Mouse (Mus musculus): ENCODE measurements around the gene Gm13124. TPM values are rescaled to one million over a fixed set of nuclear protein-coding genes. Genes with fewer than 3 reads are reported as not detected.
A peak's percentile ranks its signal among the peaks of the same experiment; 100 is the strongest.
"Not testable (repeated sequence)": the region's sequence is repeated elsewhere in the genome, so short reads cannot be mapped to it uniquely, and the experiment has no call there.

Gene Gm13124
- polyA plus RNA-seq, 1 experiment from 2014 or later, result not detected

GRCm38 (mm10) chr4:144559792-144560191, 5.1 kb downstream of the Gm13124 start:
- H3K9ac ChIP-seq (ENCODE audit: low read depth, low read length), result no peak overlapping the region
- no peak for ATAC-seq

DNA sequence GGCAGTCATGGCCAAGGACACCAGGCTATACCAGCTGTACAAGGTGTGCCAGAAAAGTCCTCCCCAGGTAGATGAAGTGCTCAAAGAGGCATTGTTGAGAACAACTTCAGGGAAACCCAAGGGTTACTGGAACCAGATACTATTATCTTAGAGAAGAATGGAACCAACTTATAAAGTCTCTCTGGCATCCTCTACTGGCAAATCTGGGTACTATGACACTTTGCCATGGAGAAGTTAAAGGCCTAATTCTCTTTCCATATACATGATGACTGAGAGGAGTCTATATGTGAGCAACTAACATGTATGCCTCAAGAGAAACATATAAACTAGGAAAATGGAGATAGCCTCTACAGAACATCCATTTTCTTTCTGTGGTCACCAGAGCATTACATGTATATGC, 13.8 kb downstream of the Gm13124 start:
- Histone ChIP-seq H3K4me3 (ENCODE audit: low read depth, low read length) (no peak overlapping the region), H3K27me3 (replicated peaks; ENCODE audit: control insufficient read depth, insufficient read depth, low read length) (no peaks in the 10 kb centered on the region), H3K27ac (ENCODE audit: low read depth, low read length) (no peak overlapping the region), H3K9ac (ENCODE audit: low read depth, low read length) (no peak overlapping the region), H3K36me3 (ENCODE audit: control insufficient read depth, insufficient read depth) (no peaks in the 10 kb centered on the region), H3K4me2 (replicated peaks; ENCODE audit: low read depth) (no peak overlapping the region), H3K9me3 (ENCODE audit: control insufficient read depth) (no peaks in the 10 kb centered on the region), H3K4me1 (replicated peaks; ENCODE audit: control insufficient read depth, insufficient read depth, low read length) (no peaks in the 10 kb centered on the region)
- TF ChIP-seq CTCF (IDR thresholded peaks at IDR 0.05; ENCODE audit: low read depth), result no peak
- no peak for ATAC-seq

More at GRCm38 (mm10) chr4:144559792-144560191, 5.1 kb downstream of the Gm13124 start:
- no peaks in the 10 kb centered on the region for H3K27me3 ChIP-seq (replicated peaks; ENCODE audit: control insufficient read depth, insufficient read depth, low read length)
- no peak overlapping the region for H3K27ac ChIP-seq (ENCODE audit: low read depth, low read length)
- no peak overlapping the region for H3K4me2 ChIP-seq (replicated peaks; ENCODE audit: low read depth)
- no peaks in the 10 kb centered on the region for H3K4me1 ChIP-seq (replicated peaks; ENCODE audit: control insufficient read depth, insufficient read depth, low read length)
- TF ChIP-seq CTCF (IDR thresholded peaks at IDR 0.05; ENCODE audit: low read depth), result peak; percentile 54
- no peaks in the 10 kb centered on the region for H3K36me3 ChIP-seq (ENCODE audit: control insufficient read depth, insufficient read depth)
- H3K4me3 ChIP-seq (ENCODE audit: low read depth, low read length), result no peak overlapping the region
- H3K9me3 ChIP-seq (ENCODE audit: control insufficient read depth), result no peaks in the 10 kb centered on the region

DNA sequence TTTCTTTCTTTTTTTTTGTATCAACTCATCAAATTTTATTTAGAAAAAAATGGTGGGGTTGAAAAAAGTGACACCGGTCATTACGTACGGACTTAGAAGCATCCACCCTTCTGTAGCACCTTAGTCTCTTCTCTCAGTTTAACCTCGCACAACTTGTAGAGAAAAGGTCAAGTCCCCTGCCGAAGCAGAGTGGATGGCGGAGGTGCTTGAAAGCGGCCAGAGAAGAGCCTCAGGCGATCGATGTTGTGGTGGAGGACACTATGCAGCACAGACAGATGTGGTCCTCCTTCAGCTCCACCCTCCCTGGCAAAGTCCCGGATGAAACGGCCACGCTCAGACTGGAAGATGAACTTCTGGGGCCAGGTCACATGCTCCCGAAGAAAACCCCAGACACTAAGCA, 19.6 kb downstream of the Gm13124 start:
- H3K27ac ChIP-seq (ENCODE audit: low read depth, low read length); H3K9ac ChIP-seq (ENCODE audit: low read depth, low read length); H3K4me3 ChIP-seq (ENCODE audit: low read depth, low read length); H3K4me1 ChIP-seq (replicated peaks; ENCODE audit: control insufficient read depth, insufficient read depth, low read length); H3K9me3 ChIP-seq (ENCODE audit: control insufficient read depth); H3K36me3 ChIP-seq (ENCODE audit: control insufficient read depth, insufficient read depth); ATAC-seq; H3K27me3 ChIP-seq (replicated peaks; ENCODE audit: control insufficient read depth, insufficient read depth, low read length); H3K4me2 ChIP-seq (replicated peaks; ENCODE audit: low read depth): not testable (repeated sequence)
- 94% methylated on average over 13 of the region's 13 CpGs for WGBS

GRCm38 (mm10) chr4:144544689-144545088, 20.2 kb downstream of the Gm13124 start:
- no peaks in the 10 kb centered on the region for H3K4me1 ChIP-seq (replicated peaks; ENCODE audit: control insufficient read depth, insufficient read depth, low read length)
- no peak overlapping the region for H3K4me2 ChIP-seq (replicated peaks; ENCODE audit: low read depth)
- H3K4me3 ChIP-seq (ENCODE audit: low read depth, low read length), result no peak overlapping the region
- no peaks in the 10 kb centered on the region for H3K27me3 ChIP-seq (replicated peaks; ENCODE audit: control insufficient read depth, insufficient read depth, low read length)
- TF ChIP-seq CTCF (IDR thresholded peaks at IDR 0.05; ENCODE audit: low read depth), result no peak
- WGBS, result 70% methylated on average over 1 of the region's 1 CpGs
- H3K36me3 ChIP-seq (ENCODE audit: control insufficient read depth, insufficient read depth), result no peaks in the 10 kb centered on the region
- no peak overlapping the region for H3K27ac ChIP-seq (ENCODE audit: low read depth, low read length)
- H3K9ac ChIP-seq (ENCODE audit: low read depth, low read length), result no peak overlapping the region
- ATAC-seq, result no peak
- no peaks in the 10 kb centered on the region for H3K9me3 ChIP-seq (ENCODE audit: control insufficient read depth)

- no peak within 1 kb of the TSS for H3K4me2 ChIP-seq (replicated peaks; ENCODE audit: low read depth)
- H3K36me3 ChIP-seq (ENCODE audit: control insufficient read depth, insufficient read depth), result no peaks in the 10 kb centered on the region
- no peak for TF ChIP-seq CTCF (IDR thresholded peaks at IDR 0.05; ENCODE audit: low read depth)
- H3K9me3 ChIP-seq (ENCODE audit: control insufficient read depth), result no peaks in the 10 kb centered on the region
- 74% methylated on average over 5 of the region's 5 CpGs for WGBS
- H3K27me3 ChIP-seq (replicated peaks; ENCODE audit: control insufficient read depth, insufficient read depth, low read length), result no peaks in the 10 kb centered on the region
- no peak for ATAC-seq
- no peak within 1 kb of the TSS for H3K27ac ChIP-seq (ENCODE audit: low read depth, low read length)
- no peak within 1 kb of the TSS for H3K9ac ChIP-seq (ENCODE audit: low read depth, low read length)
- H3K4me3 ChIP-seq (ENCODE audit: low read depth, low read length), result no peak within 1 kb of the TSS
- no peaks in the 10 kb centered on the region for H3K4me1 ChIP-seq (replicated peaks; ENCODE audit: control insufficient read depth, insufficient read depth, low read length)
Observed at GRCm38 (mm10) chr4:144519522-144519921, 45.4 kb downstream of the Gm13124 start, which contains the start of gene 9430007A20Rik. TSS of gene 9430007A20Rik (plus strand) at chr4:144519822.

DNA sequence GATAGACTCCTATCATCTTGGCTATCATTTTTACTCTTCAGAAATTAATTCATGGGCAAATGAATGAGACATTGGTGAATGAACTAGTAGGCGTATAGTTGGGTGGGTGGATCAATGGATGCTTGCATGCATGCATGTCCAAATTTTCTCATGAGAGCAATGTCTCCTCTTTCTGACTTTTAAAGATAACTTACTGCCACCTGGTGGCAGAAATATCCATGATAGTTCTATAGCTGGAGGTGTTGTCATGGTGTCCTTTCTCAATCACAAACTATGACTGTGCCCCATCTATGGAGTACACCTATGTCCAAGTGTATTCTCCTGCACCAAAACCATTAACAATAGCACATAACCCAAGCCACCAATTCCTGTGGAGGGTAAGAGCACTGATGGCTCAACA, 58.4 kb downstream of the Gm13124 start:
- TF ChIP-seq CTCF (IDR thresholded peaks at IDR 0.05; ENCODE audit: low read depth), result no peak

More for the DNA sequence above, 58.4 kb downstream of the Gm13124 start:
- Histone ChIP-seq H3K27ac (ENCODE audit: low read depth, low read length) (no peak overlapping the region), H3K4me2 (replicated peaks; ENCODE audit: low read depth) (no peak overlapping the region), H3K9ac (ENCODE audit: low read depth, low read length) (no peak overlapping the region), H3K36me3 (ENCODE audit: control insufficient read depth, insufficient read depth) (no peaks in the 10 kb centered on the region), H3K27me3 (replicated peaks; ENCODE audit: control insufficient read depth, insufficient read depth, low read length) (no peaks in the 10 kb centered on the region), H3K4me3 (ENCODE audit: low read depth, low read length) (no peak overlapping the region), H3K9me3 (ENCODE audit: control insufficient read depth) (0 out of 2 replicates have a peak, but pooled peaks cover 3% of the 10 kb centered on the region), H3K4me1 (replicated peaks; ENCODE audit: control insufficient read depth, insufficient read depth, low read length) (no peaks in the 10 kb centered on the region)
- ATAC-seq, result no peak
- 74% methylated on average over 1 of the region's 1 CpGs for WGBS

Other genes starting within 250 kb of the Gm13124 start
- gene Gm13128, start 234.9 kb downstream of the Gm13124 start, polyA plus RNA-seq (2015; fragmentation: Nextera tagmentation; extraction: Ambion mirVana), result not detected in 2 replicates
- not detected in 2 replicates for gene Gm13119, start 207.2 kb downstream of the Gm13124 start, polyA plus RNA-seq (2015; fragmentation: Nextera tagmentation; extraction: Ambion mirVana)
- gene Pramef20, start 187.2 kb downstream of the Gm13124 start, polyA plus RNA-seq (2015; fragmentation: Nextera tagmentation; extraction: Ambion mirVana), result not detected in 2 replicates
- not detected in 2 replicates for gene Pramef12, start 156.7 kb downstream of the Gm13124 start, polyA plus RNA-seq (2015; fragmentation: Nextera tagmentation; extraction: Ambion mirVana)
- not detected in 2 replicates for gene 1700012P22Rik, start 126.4 kb downstream of the Gm13124 start, polyA plus RNA-seq (2015; fragmentation: Nextera tagmentation; extraction: Ambion mirVana)
- not detected in 2 replicates for gene Gm9944, start 111.8 kb downstream of the Gm13124 start, polyA plus RNA-seq (2015; fragmentation: Nextera tagmentation; extraction: Ambion mirVana)
- not detected in 2 replicates for gene Aadacl3, start 101.4 kb downstream of the Gm13124 start, polyA plus RNA-seq (2015; fragmentation: Nextera tagmentation; extraction: Ambion mirVana)
- not detected in 2 replicates for gene 9430007A20Rik, start 45.3 kb downstream of the Gm13124 start, polyA plus RNA-seq (2015; fragmentation: Nextera tagmentation; extraction: Ambion mirVana)
- gene Aadacl4, start 48.6 kb upstream of the Gm13124 start, polyA plus RNA-seq (2015; fragmentation: Nextera tagmentation; extraction: Ambion mirVana), result not detected in 2 replicates
- gene Gm436, start 121.2 kb upstream of the Gm13124 start, polyA plus RNA-seq (2015; fragmentation: Nextera tagmentation; extraction: Ambion mirVana), result not detected in 2 replicates
- 9.3 and 9.7 TPM in 2 replicates for gene Gm13178, start 156.3 kb upstream of the Gm13124 start, polyA plus RNA-seq (2015; fragmentation: Nextera tagmentation; extraction: Ambion mirVana)
- 2.5 and 3.2 TPM in 2 replicates for gene Gm438, start 221.4 kb upstream of the Gm13124 start, polyA plus RNA-seq (2015; fragmentation: Nextera tagmentation; extraction: Ambion mirVana)